Mouse (Mus musculus) CH12.LX (cell line): Measurements from ENCODE around the gene Grip1. TPM values are rescaled to one million over a fixed set of nuclear protein-coding genes. Genes with fewer than 3 reads are reported as not detected.
A peak's percentile ranks its signal among the peaks of the same experiment; 100 is the strongest.

Source experiments
- DNase-seq: peaks from one replicate; pipeline ENCODE4 v3.0.0-alpha.2; 2013; ENCODE audit errors: extremely low read depth
- H3K27ac ChIP-seq: 2 replicates; pipeline ENCODE4 v1.5.1; 2012; ENCODE audit warnings: low read depth, mild to moderate bottlenecking, control low read depth, moderate library complexity; ENCODE audit not compliant: insufficient read depth
- H3K27me3 ChIP-seq: replicated peaks from 2 replicates; pipeline ENCODE3; 2012; ENCODE audit warnings: inconsistent platforms
- H3K36me3 ChIP-seq, 2 experiments: replicated peaks in 1 of 2; 2 replicates each; pipeline versions ENCODE3 to v1.6.1; 2012; ENCODE audit warnings: inconsistent platforms in 1 of 2, low read length in 1 of 2, mild to moderate bottlenecking in 1 of 2, mixed read lengths in 1 of 2, moderate library complexity in 1 of 2; ENCODE audit not compliant: control insufficient read depth in 1 of 2, insufficient read depth in 1 of 2
- H3K4me1 ChIP-seq, 2 experiments: 2 replicates each; pipeline ENCODE4 v1.6.1; 2012; ENCODE audit warnings: inconsistent platforms in 1 of 2, moderate library complexity in 1 of 2; ENCODE audit not compliant: insufficient read depth in 2 of 2, control insufficient read depth in 1 of 2
- H3K4me2 ChIP-seq: 2 replicates; pipeline ENCODE4 v1.6.1; 2012; ENCODE audit warnings: low read depth, mild to moderate bottlenecking, control low read depth; ENCODE audit not compliant: poor library complexity, insufficient read depth, severe bottlenecking
- H3K4me3 ChIP-seq, 3 experiments: fragments of 150-350 bp in 1 of 3; sonication (generic) in 1 of 3; replicated peaks in 1 of 3; 2 replicates each; pipeline versions ENCODE3 to v1.5.1; 2011 to 2012; ENCODE audit warnings: low read depth in 2 of 3, low read length in 2 of 3, mild to moderate bottlenecking in 2 of 3, moderate library complexity in 2 of 3, control low read depth in 1 of 3, improper control_type of control experiment in 1 of 3, inconsistent platforms in 1 of 3, mixed read lengths in 1 of 3; ENCODE audit not compliant: poor library complexity in 1 of 3
- H3K79me2 ChIP-seq: replicated peaks from 2 replicates; pipeline ENCODE4 v1.6.1; 2012; ENCODE audit warnings: mild to moderate bottlenecking, moderate library complexity; ENCODE audit not compliant: control insufficient read depth, poor library complexity, insufficient read depth, severe bottlenecking; ENCODE audit errors: extremely low read depth
- H3K9ac ChIP-seq: 2 replicates; pipeline ENCODE4 v1.6.1; 2012; ENCODE audit warnings: low read depth, mild to moderate bottlenecking, control low read depth, moderate library complexity; ENCODE audit not compliant: insufficient read depth
- H3K9me3 ChIP-seq: replicated peaks from 2 replicates; pipeline ENCODE3; 2012; ENCODE audit warnings: low read length, inconsistent platforms, mixed read lengths
- BHLHE40 ChIP-seq: IDR thresholded peaks from 2 replicates; pipeline ENCODE4 v1.6.1; 2011; ENCODE audit warnings: mild to moderate bottlenecking, low read depth, low read length, improper control_type of control experiment
- CTCF ChIP-seq, 2 experiments: IDR thresholded peaks in 1 of 2; conservative IDR thresholded peaks in 1 of 2; 2 replicates each; pipeline ENCODE4 v1.5.1; 2011 to 2012; ENCODE audit warnings: low read depth in 2 of 2, low read length in 2 of 2, improper control_type of control experiment in 1 of 2, inconsistent platforms in 1 of 2, mild to moderate bottlenecking in 1 of 2, moderate library complexity in 1 of 2
- E2F4 ChIP-seq: IDR thresholded peaks from 2 replicates; pipeline ENCODE4 v1.6.1; 2011; ENCODE audit warnings: low read depth, low read length, improper control_type of control experiment; ENCODE audit not compliant: insufficient replicate concordance
- ETS1 ChIP-seq: conservative IDR thresholded peaks from 2 replicates; pipeline ENCODE4 v1.6.1; 2012; ENCODE audit warnings: low read depth, mild to moderate bottlenecking, inconsistent platforms, low read length, improper control_type of control experiment, moderate library complexity
- GABPA ChIP-seq: IDR thresholded peaks from 2 replicates; pipeline ENCODE4 v1.6.1; 2012; ENCODE audit warnings: low read depth, low read length, improper control_type of control experiment, inconsistent platforms; ENCODE audit not compliant: insufficient replicate concordance
- HCFC1 ChIP-seq: IDR thresholded peaks from 2 replicates; pipeline ENCODE4 v1.6.1; 2012; ENCODE audit warnings: low read depth, mild to moderate bottlenecking, inconsistent platforms, low read length, improper control_type of control experiment
- JUN ChIP-seq: IDR thresholded peaks from 2 replicates; pipeline ENCODE4 v1.6.1; 2011; ENCODE audit warnings: low read depth, mild to moderate bottlenecking, low read length, improper control_type of control experiment, moderate library complexity; ENCODE audit not compliant: insufficient read depth
- MAFK ChIP-seq: IDR thresholded peaks from 2 replicates; pipeline ENCODE4 v1.6.1; 2011; ENCODE audit warnings: low read length, improper control_type of control experiment; ENCODE audit not compliant: insufficient replicate concordance
- MAX ChIP-seq: IDR thresholded peaks from 2 replicates; pipeline ENCODE4 v1.6.1; 2011; ENCODE audit warnings: low read length, improper control_type of control experiment
- NELFE ChIP-seq: IDR thresholded peaks from 2 replicates; pipeline ENCODE4 v1.6.1; 2011; ENCODE audit warnings: low read depth, low read length, improper control_type of control experiment
- NRF1 ChIP-seq: IDR thresholded peaks from 2 replicates; pipeline ENCODE4 v1.6.1; 2014; ENCODE audit warnings: low read depth, mild to moderate bottlenecking, inconsistent platforms, low read length, improper control_type of control experiment, moderate library complexity
- PAX5 ChIP-seq: IDR thresholded peaks from 2 replicates; pipeline ENCODE4 v1.6.1; 2012; ENCODE audit warnings: low read length, inconsistent platforms, mixed read lengths
- RAD21 ChIP-seq: IDR thresholded peaks from 2 replicates; pipeline ENCODE4 v1.6.1; 2011; ENCODE audit warnings: low read depth, mild to moderate bottlenecking, low read length, improper control_type of control experiment, moderate library complexity
- SIN3A ChIP-seq: IDR thresholded peaks from 2 replicates; pipeline ENCODE4 v1.6.1; 2012; ENCODE audit warnings: low read length, improper control_type of control experiment, inconsistent platforms
- SMC3 ChIP-seq: IDR thresholded peaks from 2 replicates; pipeline ENCODE4 v1.6.1; 2011; ENCODE audit warnings: low read depth, low read length, improper control_type of control experiment
- USF1 ChIP-seq: IDR thresholded peaks from 2 replicates; pipeline ENCODE4 v1.6.1; 2014; ENCODE audit warnings: low read depth, mild to moderate bottlenecking, inconsistent platforms, low read length, improper control_type of control experiment
- ZC3H11A ChIP-seq: IDR thresholded peaks from 2 replicates; pipeline ENCODE4 v1.6.1; 2012; ENCODE audit warnings: low read depth, mild to moderate bottlenecking, inconsistent platforms, low read length, improper control_type of control experiment
- ZNF384 ChIP-seq: IDR thresholded peaks from 2 replicates; pipeline ENCODE4 v1.6.1; 2012; ENCODE audit warnings: low read depth, low read length, improper control_type of control experiment, inconsistent platforms
- dilution Hi-C: fragments of 300-500 bp; cut with MboI; formaldehyde crosslinking; loops from 2 replicates; pipeline ENCODE4 v1.14.3; 2020; ENCODE audit warnings: low sequenced_read_pairs; ENCODE audit not compliant: extremely low pct_unique_long_range_greater_than_20kb, extremely low pct_ligation_motif_present
- in situ Hi-C: fragments of 300-500 bp; cut with MboI; formaldehyde crosslinking; loops from 3 replicates; pipeline ENCODE4 v1.14.3; 2019; ENCODE audit warnings: low sequenced_read_pairs, low pct_ligation_motif_present, low pct_unique_long_range_greater_than_20kb, mixed read lengths
- polyA plus RNA-seq: library from polyadenylated mRNA; unstranded; fragments of >175 nt; gene quantifications from 2 replicates; pipeline ENCODE4 v1.2.1, GENCODE M21; 2012; ENCODE audit warnings: low read depth; ENCODE audit not compliant: insufficient read length
- total RNA-seq, 2 experiments: library from RNA; depleted of rRNA; stranded (reverse); fragments of 300-350 nt in 1 of 2; fragments of >200 nt in 1 of 2; gene quantifications; 2 replicates each; pipeline ENCODE4 v1.2.3; 2012 to 2014

Gene Grip1
- total and polyA plus RNA-seq, 3 experiments, result 0.09 to 0.33 (median 0.13) TPM

- Histone ChIP-seq H3K9ac (no peak overlapping the region), H3K9me3 (no peaks in the 10 kb centered on the region), H3K4me2 (peak overlapping the region; percentile 56; the same call in 1 of the 2 replicates), H3K27me3 (no peaks in the 10 kb centered on the region), H3K79me2 (no peaks in the 10 kb centered on the region), H3K4me3 (no peak overlapping the region), H3K27ac (no peak overlapping the region), H3K4me1 (no peaks in the 10 kb centered on the region), H3K36me3 (no peaks in the 10 kb centered on the region)
- TF ChIP-seq JUN, result no peak
- TF ChIP-seq GABPA, result no peak
- TF ChIP-seq SMC3, result peak; percentile 74
- no peak for TF ChIP-seq USF1
- TF ChIP-seq MAFK, result no peak
- no peak for TF ChIP-seq NRF1
- peak; percentile 74 to 89 for TF ChIP-seq CTCF (conservative IDR thresholded peaks at IDR 0.05 in 1 of 2, IDR thresholded peaks at IDR 0.05 in 1 of 2; ENCODE audit: low read depth in 2 of 2, low read length in 2 of 2)
- peak; percentile 84 for TF ChIP-seq RAD21
- peak; percentile 40 for TF ChIP-seq ZC3H11A
- no peak for TF ChIP-seq PAX5
- no peak for TF ChIP-seq ETS1
- no peak for TF ChIP-seq HCFC1
- peak; percentile 15; the same call in 1 of the 2 replicates for TF ChIP-seq ZNF384
- peak; percentile 20; the same call in 1 of the 2 replicates for TF ChIP-seq BHLHE40
- TF ChIP-seq SIN3A, result no peak
- in situ Hi-C loops (loop anchor here (10.0 to 25.0 kb wide), 2 partner anchors 148 to 466 kb away; partner anchors contain the start of gene Helb), dilution Hi-C loops (no loop called here)
- peak; percentile 62 for DNase-seq
These were observed 193.1 kb downstream of the Grip1 start for GRCm38 (mm10) chr10:119646500-119647439.

GRCm38 (mm10) chr10:119660677-119661353, 207.2 kb downstream of the Grip1 start:
- TF ChIP-seq JUN, result peak; percentile 31; the same call in 1 of the 2 replicates
- no peak for TF ChIP-seq NELFE
- no peak for TF ChIP-seq MAX
- no peak for TF ChIP-seq E2F4
- TF ChIP-seq, all 38 proteins: peak for 1
- Histone ChIP-seq H3K4me2 (no peak overlapping the region), H3K79me2 (no peaks in the 10 kb centered on the region), H3K4me1 (peaks cover 0 to 6% of the 10 kb centered on the region in 2 experiments; a peak in 1 of 4 replicates), H3K27me3 (no peaks in the 10 kb centered on the region), H3K9ac (no peak overlapping the region), H3K27ac (no peak overlapping the region), H3K36me3 (no peaks in the 10 kb centered on the region), H3K4me3 (no peak overlapping the region), H3K9me3 (peaks cover 6% of the 10 kb centered on the region)
- in situ Hi-C loops, result no loop called here
- dilution Hi-C loops, result no loop called here
- peak; percentile 48 for DNase-seq
